Mouse (Mus musculus) small intestine, adult 2 months (tissue): ENCODE measurements around the gene Hsd17b6. TPM values are rescaled to one million over a fixed set of nuclear protein-coding genes. Genes with fewer than 3 reads are reported as not detected.

Experiments
- H3K27ac ChIP-seq: fragments of 200-500 bp; 2 replicates; pipeline ENCODE4 v1.5.1; 2012; ENCODE audit warnings: low read depth, low read length, control low read depth, inconsistent platforms; ENCODE audit not compliant: insufficient read depth
- H3K27me3 ChIP-seq: fragments of 200-500 bp; 2 replicates; pipeline ENCODE4 v1.6.1; 2012; ENCODE audit warnings: mild to moderate bottlenecking, moderate library complexity, low read length, inconsistent platforms; ENCODE audit not compliant: control insufficient read depth, insufficient read depth
- H3K36me3 ChIP-seq: fragments of 200-500 bp; 2 replicates; pipeline ENCODE4 v1.6.1; 2012; ENCODE audit warnings: mild to moderate bottlenecking, low read length, control low read depth, inconsistent platforms; ENCODE audit not compliant: control insufficient read depth, insufficient read depth
- H3K4me1 ChIP-seq: fragments of 200-500 bp; 2 replicates; pipeline ENCODE4 v1.6.1; 2012; ENCODE audit warnings: low read length, inconsistent platforms, mixed read lengths; ENCODE audit not compliant: control insufficient read depth, insufficient read depth, insufficient read length
- H3K4me3 ChIP-seq: fragments of 200-500 bp; 2 replicates; pipeline ENCODE4 v1.5.1; 2012; ENCODE audit warnings: low read depth, mild to moderate bottlenecking, control low read depth, inconsistent platforms, low read length, moderate library complexity
- CTCF ChIP-seq: fragments of 200-500 bp; IDR thresholded peaks from 2 replicates; pipeline ENCODE4 v1.5.1; 2012; ENCODE audit warnings: low read depth, mild to moderate bottlenecking, control low read depth, inconsistent platforms, low read length, moderate library complexity, mixed read lengths; ENCODE audit not compliant: insufficient replicate concordance, insufficient read length; ENCODE audit errors: extremely low read depth
- POLR2A ChIP-seq: fragments of 200-500 bp; IDR thresholded peaks from 2 replicates; pipeline ENCODE4 v1.6.1; 2012; ENCODE audit warnings: low read depth, mild to moderate bottlenecking, control low read depth, inconsistent platforms, low read length, moderate library complexity
- WGBS: fragments of 180-500 bp; shearing (Covaris S2); methylation state at CpG from one replicate; pipeline ENCODE4 v1.1.7; 2018; 5-methylcytosine and 5-hydroxymethylcytosine counted together
- polyA plus RNA-seq: library from polyadenylated mRNA; depleted of rRNA; stranded (reverse); fragments of >200 nt; gene quantifications from 2 replicates; pipeline ENCODE4 v1.2.3, GENCODE M21; 2012; rRNA removed

Hsd17b6 gene
- polyA plus RNA-seq, 1 experiment, result 46.2 TPM

- TF ChIP-seq POLR2A (no peak), CTCF (no peak)
- no peak overlapping the region for H3K27ac ChIP-seq
- no peaks in the 10 kb centered on the region for H3K36me3 ChIP-seq
- no peak overlapping the region for H3K4me3 ChIP-seq
- no peaks in the 10 kb centered on the region for H3K27me3 ChIP-seq
- peaks cover 15% of the 10 kb centered on the region for H3K4me1 ChIP-seq
- 91% methylated on average over 7 of the region's 7 CpGs for WGBS
Observed at GRCm38 (mm10) chr10:127959161-127959679, 48.2 kb downstream of the Hsd17b6 start.

- WGBS, result 53% methylated on average over 16 of the region's 16 CpGs
- H3K27me3 ChIP-seq, result no peaks in the 10 kb centered on the region
- H3K4me1 ChIP-seq, result peaks cover 17% of the 10 kb centered on the region
- TF ChIP-seq CTCF (peak; percentile 62; the same call in 1 of the 2 replicates), POLR2A (no peak)
- no peaks in the 10 kb centered on the region for H3K36me3 ChIP-seq
- H3K4me3 ChIP-seq, result no peak overlapping the region
- no peak overlapping the region for H3K27ac ChIP-seq
Observed at GRCm38 (mm10) chr10:127956168-127956816, 51.1 kb downstream of the Hsd17b6 start.

- H3K4me1 ChIP-seq, result peaks cover 17% of the 10 kb centered on the region
- H3K36me3 ChIP-seq, result no peaks in the 10 kb centered on the region
- TF ChIP-seq CTCF (no peak), POLR2A (no peak)
- 26% methylated on average over 4 of the region's 4 CpGs for WGBS
- H3K4me3 ChIP-seq, result no peak overlapping the region
- peak overlapping the region; percentile 69 for H3K27ac ChIP-seq
- H3K27me3 ChIP-seq, result no peaks in the 10 kb centered on the region
Observed at GRCm38 (mm10) chr10:127955034-127955433, 52.4 kb downstream of the Hsd17b6 start.

- Histone ChIP-seq H3K27ac (no peak overlapping the region), H3K36me3 (no peaks in the 10 kb centered on the region), H3K27me3 (no peaks in the 10 kb centered on the region), H3K4me3 (no peak overlapping the region), H3K4me1 (peaks cover 23% of the 10 kb centered on the region)
- 75% methylated on average over 4 of the region's 4 CpGs for WGBS
- TF ChIP-seq POLR2A (no peak), CTCF (no peak)
Observed at GRCm38 (mm10) chr10:127951821-127952220, 55.6 kb downstream of the Hsd17b6 start.

- no peak overlapping the region for H3K4me3 ChIP-seq
- no peak for TF ChIP-seq CTCF
- no peaks in the 10 kb centered on the region for H3K27me3 ChIP-seq
- no peaks in the 10 kb centered on the region for H3K36me3 ChIP-seq
- peaks cover 20% of the 10 kb centered on the region for H3K4me1 ChIP-seq
- no peak overlapping the region for H3K27ac ChIP-seq
- 80% methylated on average over 9 of the region's 9 CpGs for WGBS
Observed at GRCm38 (mm10) chr10:127951390-127951789, 56.0 kb downstream of the Hsd17b6 start.

GRCm38 (mm10) chr10:127949596-127950130, 57.7 kb downstream of the Hsd17b6 start:
- no peaks in the 10 kb centered on the region for H3K36me3 ChIP-seq
- 47% methylated on average over 4 of the region's 4 CpGs for WGBS
- TF ChIP-seq POLR2A (no peak), CTCF (no peak)
- no peak overlapping the region for H3K4me3 ChIP-seq
- H3K27me3 ChIP-seq, result no peaks in the 10 kb centered on the region
- H3K27ac ChIP-seq, result no peak overlapping the region
- peaks cover 15% of the 10 kb centered on the region; the same call in 1 of the 2 replicates for H3K4me1 ChIP-seq

- no peaks in the 10 kb centered on the region for H3K36me3 ChIP-seq
- no peak overlapping the region for H3K27ac ChIP-seq
- H3K4me3 ChIP-seq, result no peak overlapping the region
- H3K4me1 ChIP-seq, result peaks cover 8% of the 10 kb centered on the region; the same call in 1 of the 2 replicates
- peak; percentile 55; the same call in 1 of the 2 replicates for TF ChIP-seq CTCF
- no peak for TF ChIP-seq POLR2A
- 22% methylated on average over 5 of the region's 5 CpGs for WGBS
- no peaks in the 10 kb centered on the region for H3K27me3 ChIP-seq
Observed at GRCm38 (mm10) chr10:127945432-127946064, 61.9 kb downstream of the Hsd17b6 start.

Other genes starting within 250 kb of the Hsd17b6 start
- not detected in 2 replicates for gene Rdh1, start 247.9 kb downstream of the Hsd17b6 start, polyA plus RNA-seq
- gene Rdh16f1, start 247.8 kb downstream of the Hsd17b6 start, polyA plus RNA-seq, result not detected in 2 replicates
- gene Rdh9, start 231.2 kb downstream of the Hsd17b6 start, polyA plus RNA-seq, result 8.0 and 40.9 TPM in 2 replicates
- 1.7 and 4.4 TPM in 2 replicates for gene Rdh16, start 206.5 kb downstream of the Hsd17b6 start, polyA plus RNA-seq
- gene Rdh19, start 157.7 kb downstream of the Hsd17b6 start, polyA plus RNA-seq, result not detected in 2 replicates
- 2.1 and 3.6 TPM in 2 replicates for gene Rdh16f2, start 141.1 kb downstream of the Hsd17b6 start, polyA plus RNA-seq
- 30.9 and 73.0 TPM in 2 replicates for gene Rdh7, start 118.8 kb downstream of the Hsd17b6 start, polyA plus RNA-seq
- 0.70 TPM in 1 of 2 replicates, not detected in the other for gene Sdr9c7, start 109.1 kb downstream of the Hsd17b6 start, polyA plus RNA-seq
- gene Prim1, start 7.6 kb upstream of the Hsd17b6 start, polyA plus RNA-seq, result 0.89 and 1.5 TPM in 2 replicates
- 134 and 160 TPM in 2 replicates for gene Naca, start 28.0 kb upstream of the Hsd17b6 start, polyA plus RNA-seq
- 27.7 and 38.1 TPM in 2 replicates for gene Ptges3, start 51.3 kb upstream of the Hsd17b6 start, polyA plus RNA-seq
- gene Atp5b, start 75.7 kb upstream of the Hsd17b6 start, polyA plus RNA-seq, result 4,528 and 5,521 TPM in 2 replicates
- 14.1 and 30.8 TPM in 2 replicates for gene Baz2a, start 84.0 kb upstream of the Hsd17b6 start, polyA plus RNA-seq
- 20.8 and 34.9 TPM in 2 replicates for gene Rbms2, start 172.7 kb upstream of the Hsd17b6 start, polyA plus RNA-seq
- 7.5 and 28.7 TPM in 2 replicates for gene Gls2, start 186.8 kb upstream of the Hsd17b6 start, polyA plus RNA-seq
- 9.4 and 10.5 TPM in 2 replicates for gene Spryd4, start 204.2 kb upstream of the Hsd17b6 start, polyA plus RNA-seq
- not detected in 2 replicates for gene Mip, start 218.2 kb upstream of the Hsd17b6 start, polyA plus RNA-seq
- gene Timeless, start 224.5 kb upstream of the Hsd17b6 start, polyA plus RNA-seq, result 1.5 and 2.0 TPM in 2 replicates
- gene Apon, start 246.5 kb upstream of the Hsd17b6 start, polyA plus RNA-seq, result 0.05 TPM in 1 of 2 replicates, not detected in the other